ENCODE assay signal across 8 mouse cellular contexts in genomic region chr4:4792992-4793834, GRCm38 (mm10). TPM values are rescaled to one million over a fixed set of nuclear protein-coding genes. Genes with fewer than 3 reads are reported as not detected.
DNase-seq lines count a peak whose midpoint lies in the region; ATAC-seq lines count a peak whose summit lies in the region.

TSS of gene Impad1 (minus strand) at chr4:4793355.

- peaks cover 8% of the 10 kb centered on the region; the same call in 1 of the 2 replicates for H3K9me3 ChIP-seq in hindbrain, embryonic 10.5 days

- peak; percentile 81 for DNase-seq in MN1 (ENCODE audit: low spot score)
- DNase-seq in cerebellum, adult 9-10 months = peak; percentile 94
- DNase-seq in hindbrain, embryonic 10.5 days (ENCODE audit: low spot score) = peak; percentile 88
- DNase-seq in layer of hippocampus, postnatal 10 days (ENCODE audit: low spot score in 2 of 2) = peak; percentile 86 to 90
- peak; percentile 92 for DNase-seq in lung, postnatal 10 days
- DNase-seq in ovary, postnatal 36 days (ENCODE audit: low spot score) = peak; percentile 89
- DNase-seq in thymus, postnatal 25 days = peak; percentile 91

- peak within 1 kb of the TSS; percentile 93 for H3K4me3 ChIP-seq in hindbrain, embryonic 10.5 days

- H3K27ac ChIP-seq in hindbrain, embryonic 10.5 days = peak within 1 kb of the TSS; percentile 97

- H3K36me3 ChIP-seq in hindbrain, embryonic 10.5 days = peaks cover 21% of the 10 kb centered on the region

- H3K4me1 ChIP-seq in hindbrain, embryonic 10.5 days (replicated peaks) = peaks cover 18% of the 10 kb centered on the region

- ATAC-seq in frontal cortex, adult (ENCODE audit: low TSS enrichment) = peak; percentile 96

- 1% methylated on average over 48 of the region's 48 CpGs for WGBS in hindbrain, embryonic 10.5 days

- no peaks in the 10 kb centered on the region for H3K27me3 ChIP-seq in hindbrain, embryonic 10.5 days (ENCODE audit: insufficient read depth, poor library complexity, severe bottlenecking)

RNA-seq across cellular contexts. Expression of gene Impad1, which starts in this region (rescaled TPM):
- 27.1 and 31.7 TPM in 2 replicates for polyA plus RNA-seq in hindbrain, embryonic 10.5 days (2016; fragmentation: Nextera tagmentation; extraction: Ambion mirVana)
- 10 to 100 TPM; 82.8 to 83.4 TPM for total RNA-seq in layer of hippocampus, postnatal 10 days (2021)

Comparison
In these comparisons a context has a peak if more than half of its experiments do, and no peak if none do; other contexts are left out.
1. Peak in every context shown above with its lines: DNase-seq, ATAC-seq, H3K4me3 ChIP-seq and H3K27ac ChIP-seq.